Mouse (Mus musculus) ES-Bruce4 (cell line): ENCODE data around the gene Pla1a.

Source experiments
- CTCF ChIP-seq: IDR thresholded peaks from one replicate; pipeline ENCODE4 v1.8.1; 2011; ENCODE audit warnings: low read depth, low read length
- EP300 ChIP-seq: IDR thresholded peaks from 2 replicates; pipeline ENCODE4 v1.6.1; 2011; ENCODE audit warnings: low read depth, low read length; ENCODE audit not compliant: insufficient read depth
- POLR2A ChIP-seq: IDR thresholded peaks from one replicate; pipeline ENCODE4 v1.8.1; 2011; ENCODE audit warnings: low read length; ENCODE audit not compliant: insufficient read depth

- TF ChIP-seq POLR2A, result no peak
- TF ChIP-seq CTCF, result no peak
- TF ChIP-seq EP300, result no peak
These were observed 31.5 kb downstream of the Pla1a start for GRCm38 (mm10) chr16:38401468-38401867.
